Mouse (Mus musculus) adrenal gland, adult 18-20 months (tissue): Measurements from ENCODE around the gene Gm49711. TPM values are rescaled to one million over a fixed set of nuclear protein-coding genes. Genes with fewer than 3 reads are reported as not detected.

Experiments
- total RNA-seq, 2 experiments: library from RNA; stranded (reverse); gene quantifications; 1 replicate in 1 of 2; 2 replicates in 1 of 2; pipeline ENCODE4 v1.2.3; 2021

The Gm49711 gene
- total RNA-seq, 2 experiments from 2014 or later, result not detected

Other genes starting within 250 kb of the Gm49711 start
- gene Mrps6, start within 50 bp of the Gm49711 start, total RNA-seq, result 100 to 1,000 TPM; 102 to 121 TPM
- gene Slc5a3, start within 50 bp of the Gm49711 start, total RNA-seq, result 10 to 100 TPM; 61.4 to 78.9 TPM
- gene Kcne2, start 234.1 kb downstream of the Gm49711 start, total RNA-seq, result not detected
- gene Smim11, start 243.0 kb downstream of the Gm49711 start, total RNA-seq, result 10 to 100 TPM; 61.5 TPM